Mouse (Mus musculus) forebrain, embryonic 10.5 days (tissue): ENCODE results near the gene Lix1l. TPM values are rescaled to one million over a fixed set of nuclear protein-coding genes. Genes with fewer than 3 reads are reported as not detected.
"Not testable (repeated sequence)": the region's sequence is repeated elsewhere in the genome, so short reads cannot be mapped to it uniquely, and the experiment has no call there.

Source experiments
- DNase-seq: peaks from one replicate; pipeline ENCODE4 v3.0.0-alpha.2; 2017; ENCODE audit warnings: low spot score; ENCODE audit errors: extremely low spot score
- H3K27ac ChIP-seq: fragments of 300-500 bp; sonication (generic); 2 replicates; pipeline ENCODE4 v1.5.1; 2016; ENCODE audit warnings: mild to moderate bottlenecking
- H3K27me3 ChIP-seq: fragments of 300-500 bp; sonication (generic); 2 replicates; pipeline ENCODE4 v1.6.1; 2016; ENCODE audit warnings: mild to moderate bottlenecking; ENCODE audit not compliant: poor library complexity, severe bottlenecking
- H3K36me3 ChIP-seq: fragments of 300-500 bp; sonication (generic); replicated peaks from 2 replicates; pipeline ENCODE4 v1.6.1; 2016; ENCODE audit warnings: mild to moderate bottlenecking, moderate library complexity
- H3K4me1 ChIP-seq: fragments of 300-500 bp; sonication (generic); 2 replicates; pipeline ENCODE4 v1.6.1; 2016
- H3K4me3 ChIP-seq: fragments of 300-500 bp; sonication (generic); 2 replicates; pipeline ENCODE4 v1.5.1; 2016; ENCODE audit warnings: mild to moderate bottlenecking, moderate library complexity
- H3K9me3 ChIP-seq: fragments of 300-500 bp; sonication (generic); 2 replicates; pipeline ENCODE4 v1.6.1; 2016; ENCODE audit warnings: mild to moderate bottlenecking, moderate library complexity
- WGBS: fragments of 180-500 bp; shearing (Covaris S2); methylation state at CpG from one replicate; pipeline ENCODE4 v1.1.7; 2016; 5-methylcytosine and 5-hydroxymethylcytosine counted together
- polyA plus RNA-seq: library from polyadenylated mRNA; unstranded; fragments of >200 nt; fragmentation: Nextera tagmentation; extraction: Ambion mirVana; gene quantifications from 2 replicates; pipeline ENCODE4 v1.2.1, GENCODE M21; 2016

Lix1l gene
- polyA plus RNA-seq, 1 experiment from 2014 or later = 3.2 TPM

DNA sequence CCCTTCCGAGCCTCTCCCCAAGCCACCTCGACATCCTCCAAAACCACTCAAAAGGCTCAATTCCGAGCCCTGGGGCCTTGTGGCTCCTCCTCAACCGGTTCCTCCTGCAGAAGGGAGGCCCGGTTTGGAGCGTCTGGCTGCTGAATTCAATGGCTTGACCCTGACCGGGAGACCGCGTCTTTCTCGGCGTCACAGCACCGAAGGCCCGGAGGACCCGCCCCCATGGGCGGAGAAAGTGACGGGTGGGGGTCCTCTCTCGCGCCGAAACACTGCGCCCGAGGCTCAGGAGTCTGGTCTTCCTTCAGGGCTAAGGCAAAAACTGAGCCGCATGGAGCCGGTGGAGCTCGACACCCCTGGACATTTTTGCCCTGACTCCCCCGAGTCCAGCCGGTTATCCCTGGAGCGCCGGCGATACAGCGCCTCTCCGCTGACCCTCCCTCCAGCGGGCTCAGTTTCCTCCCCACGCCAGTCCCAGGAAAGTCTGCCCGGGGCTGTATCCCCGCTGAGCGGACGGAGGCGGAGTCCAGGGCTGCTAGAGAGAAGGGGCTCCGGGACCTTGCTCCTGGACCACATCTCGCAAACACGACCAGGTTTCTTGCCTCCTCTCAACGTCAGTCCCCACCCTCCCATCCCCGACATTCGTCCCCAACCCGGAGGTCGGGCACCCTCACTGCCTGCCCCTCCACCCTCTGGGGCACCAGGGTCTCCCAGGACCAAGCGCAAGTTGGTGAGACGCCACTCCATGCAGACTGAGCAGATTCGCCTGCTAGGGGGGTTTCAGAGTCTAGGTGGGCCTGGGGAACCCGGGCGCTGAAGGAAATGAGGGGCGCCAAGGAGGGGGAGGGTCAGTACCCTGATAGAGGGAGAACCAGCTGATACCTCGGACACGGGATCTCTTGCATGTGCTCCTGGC is 2.5 kb upstream of the Lix1l start:
- H3K27me3 ChIP-seq = peaks cover 48% of the 10 kb centered on the region

DNA sequence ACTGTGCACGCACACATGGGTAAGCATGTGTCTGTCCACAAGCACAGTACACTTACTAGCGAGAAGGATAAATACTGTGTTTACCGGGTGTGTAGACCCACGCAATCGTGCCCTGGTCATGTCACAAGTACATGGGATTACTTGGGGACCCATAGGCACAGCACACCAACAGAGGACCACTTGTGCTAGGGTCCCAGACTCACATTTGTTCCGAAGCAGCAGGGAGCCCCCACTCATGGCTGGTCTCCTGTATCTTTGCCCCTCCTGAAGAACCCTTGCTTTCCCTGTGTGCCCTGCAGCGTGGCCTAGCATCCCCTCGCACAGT is 1.9 kb upstream of the Lix1l start:
- Histone ChIP-seq H3K27me3 (peaks cover 48% of the 10 kb centered on the region), H3K9me3 (no peaks in the 10 kb centered on the region), H3K36me3 (peaks cover 8% of the 10 kb centered on the region), H3K4me3 (peak overlapping the region; percentile 61), H3K27ac (peak overlapping the region; percentile 84; the same call in 1 of the 2 replicates), H3K4me1 (peaks cover 92% of the 10 kb centered on the region)
- 37% methylated on average over 8 of the region's 8 CpGs for WGBS
- no peak for DNase-seq

More for the DNA sequence above, 2.5 kb upstream of the Lix1l start:
- WGBS = 1% methylated on average over 54 of the region's 54 CpGs
- H3K4me3 ChIP-seq = peak overlapping the region; percentile 61
- H3K4me1 ChIP-seq = peaks cover 87% of the 10 kb centered on the region
- no peaks in the 10 kb centered on the region for H3K9me3 ChIP-seq
- DNase-seq = peak; percentile 78
- H3K36me3 ChIP-seq = peaks cover 3% of the 10 kb centered on the region; the same call in 1 of the 2 replicates
- peak overlapping the region; percentile 84 for H3K27ac ChIP-seq

DNA sequence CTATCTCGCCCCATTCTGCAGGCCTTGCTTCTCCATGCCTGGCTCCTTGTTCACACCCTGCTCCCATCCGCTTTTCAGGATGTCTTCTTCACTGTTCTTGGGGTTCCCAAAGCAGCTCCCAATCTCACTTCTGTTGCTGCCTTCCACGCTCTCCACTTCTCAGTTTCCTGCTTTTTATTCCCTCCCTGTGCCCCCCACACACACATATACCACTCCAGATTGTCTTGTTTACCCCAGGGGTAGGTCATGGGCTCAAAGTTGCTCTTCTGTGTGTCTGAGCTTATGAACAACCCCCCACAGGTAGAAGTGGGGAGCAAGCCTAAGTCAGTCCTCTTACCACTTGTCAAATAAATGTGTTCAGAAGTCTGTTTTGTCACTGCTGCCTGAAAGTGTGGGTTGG is 1.5 kb upstream of the Lix1l start:
- no peak for DNase-seq
- peaks cover 12% of the 10 kb centered on the region for H3K36me3 ChIP-seq
- H3K27ac ChIP-seq = 0 out of 2 replicates have a peak overlapping the region, but pooled peaks have one; percentile 84
- H3K4me3 ChIP-seq = peak overlapping the region; percentile 61; the same call in 1 of the 2 replicates
- peaks cover 92% of the 10 kb centered on the region for H3K4me1 ChIP-seq
- H3K27me3 ChIP-seq = peaks cover 48% of the 10 kb centered on the region
- H3K9me3 ChIP-seq = no peaks in the 10 kb centered on the region
- WGBS = 67% methylated on average over 3 of the region's 3 CpGs

DNA sequence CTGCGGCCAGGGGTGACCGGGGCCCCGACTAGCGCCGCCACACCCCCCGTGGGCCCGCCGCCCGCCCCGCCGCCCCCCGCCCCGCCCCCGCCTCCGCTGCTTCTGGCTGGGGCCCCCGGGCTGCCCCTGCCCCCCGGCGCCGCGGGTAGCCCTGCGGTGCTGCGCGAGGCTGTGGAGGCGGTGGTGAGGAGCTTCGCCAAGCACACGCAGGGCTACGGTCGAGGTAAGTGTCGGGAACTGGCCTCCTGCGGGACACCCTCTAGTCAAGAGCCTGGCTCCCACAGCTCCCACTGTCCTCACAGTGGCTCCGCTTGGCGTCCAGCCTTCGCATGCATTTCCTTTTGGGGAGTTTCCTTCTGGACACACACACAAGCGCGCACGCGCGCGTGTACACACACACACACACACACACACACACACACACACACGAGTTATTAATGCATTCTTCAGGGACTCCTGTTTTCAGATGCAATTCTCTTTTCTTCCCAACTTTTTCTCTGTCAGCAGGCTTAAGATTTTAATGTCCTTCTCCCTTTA is 370 bp downstream of the Lix1l start:
- H3K36me3 ChIP-seq = peaks cover 23% of the 10 kb centered on the region
- H3K4me3 ChIP-seq = peak overlapping the region; percentile 93
- H3K27ac ChIP-seq = peak overlapping the region; percentile 96
- under 1% methylated on average over 38 of the region's 40 CpGs for WGBS
- peaks cover 30% of the 10 kb centered on the region for H3K27me3 ChIP-seq
- H3K4me1 ChIP-seq = peaks cover 81% of the 10 kb centered on the region
- H3K9me3 ChIP-seq = no peaks in the 10 kb centered on the region
- DNase-seq = peak; percentile 73

DNA sequence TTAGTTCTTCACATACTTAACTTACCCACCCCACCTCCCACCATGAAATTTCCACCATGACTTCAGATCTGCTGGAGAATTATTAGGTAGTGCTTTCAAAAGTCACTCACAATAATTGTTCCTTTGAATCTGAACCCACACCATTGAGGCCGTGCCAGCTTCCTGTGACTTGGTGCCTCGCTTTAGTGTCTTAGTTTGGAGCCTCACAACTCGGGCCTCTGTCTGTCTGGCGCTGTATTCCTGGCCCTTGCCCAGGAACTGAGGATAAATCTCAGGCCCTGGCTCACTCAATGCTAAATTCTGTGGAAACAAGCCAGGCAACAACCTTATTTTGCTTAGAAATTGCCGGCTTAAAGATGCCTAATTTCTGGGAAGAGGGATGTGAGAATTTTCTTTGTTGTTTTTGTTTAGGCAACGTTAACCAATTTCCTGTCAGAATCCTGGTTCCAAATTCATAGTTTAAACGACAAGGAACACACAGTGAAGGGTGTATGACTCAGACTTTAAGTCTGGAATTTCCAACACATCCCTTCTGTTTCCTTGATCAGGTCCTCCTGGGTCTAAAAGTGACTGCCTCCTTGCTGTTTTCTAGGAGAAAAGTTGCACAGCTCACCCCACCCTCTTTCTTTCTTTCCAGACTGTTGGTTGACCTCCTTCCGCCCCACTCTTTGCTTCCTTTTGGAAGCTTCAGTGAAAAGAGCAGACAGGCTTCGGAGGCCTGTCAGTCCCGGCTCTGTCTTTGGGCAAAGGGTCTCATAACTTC is 1.2 kb downstream of the Lix1l start:
- peaks cover 73% of the 10 kb centered on the region for H3K4me1 ChIP-seq
- DNase-seq = no peak
- WGBS = 33% methylated on average over 10 of the region's 10 CpGs
- H3K27me3 ChIP-seq = peaks cover 22% of the 10 kb centered on the region
- H3K9me3 ChIP-seq = no peaks in the 10 kb centered on the region
- H3K4me3 ChIP-seq = peak overlapping the region; percentile 93
- H3K27ac ChIP-seq = peak overlapping the region; percentile 96
- peaks cover 26% of the 10 kb centered on the region for H3K36me3 ChIP-seq

DNA sequence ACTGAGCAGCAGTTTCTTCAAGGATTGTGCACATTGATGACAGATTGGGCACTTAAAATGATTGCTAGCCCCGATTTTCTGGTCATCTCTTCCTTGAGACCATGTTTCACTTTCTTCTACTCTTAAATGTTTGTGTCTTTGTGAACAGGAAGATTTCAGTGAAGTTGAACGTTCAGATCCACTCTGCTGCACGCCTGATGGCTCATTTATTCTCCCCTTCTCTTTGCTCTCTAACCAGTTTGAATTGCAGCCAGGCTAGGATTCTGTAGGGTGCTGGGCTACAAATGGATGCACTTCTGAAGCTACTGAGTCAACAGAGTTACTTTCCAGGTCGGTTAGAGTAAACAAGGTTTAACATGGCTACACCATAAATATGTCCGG is 1.7 kb downstream of the Lix1l start:
- Histone ChIP-seq H3K4me1 (peaks cover 67% of the 10 kb centered on the region), H3K9me3 (no peaks in the 10 kb centered on the region), H3K27ac (peak overlapping the region; percentile 96), H3K4me3 (peak overlapping the region; percentile 93), H3K27me3 (peaks cover 19% of the 10 kb centered on the region), H3K36me3 (peaks cover 28% of the 10 kb centered on the region)
- WGBS = 58% methylated on average over 5 of the region's 5 CpGs
- no peak for DNase-seq

DNA sequence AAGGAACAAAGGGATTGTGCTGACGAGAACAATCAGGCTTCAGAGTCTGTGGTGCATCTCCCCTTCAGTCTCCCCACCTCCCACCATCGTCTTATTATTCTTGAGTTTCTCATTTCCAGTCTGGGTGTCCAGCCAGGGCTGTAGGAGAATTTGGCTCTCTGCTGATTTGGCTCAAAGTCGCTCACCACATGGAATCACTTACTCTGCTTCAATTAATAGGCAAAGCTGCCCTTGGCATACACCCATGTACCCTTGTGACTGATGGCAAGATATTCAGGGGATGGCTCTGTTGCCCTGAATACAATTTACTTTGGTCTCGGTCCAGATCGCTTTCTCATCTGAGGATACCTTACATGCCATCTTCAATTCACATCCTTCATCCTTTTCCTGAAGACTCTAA is 2.4 kb downstream of the Lix1l start:
- 60% methylated on average over 5 of the region's 5 CpGs for WGBS

DNA sequence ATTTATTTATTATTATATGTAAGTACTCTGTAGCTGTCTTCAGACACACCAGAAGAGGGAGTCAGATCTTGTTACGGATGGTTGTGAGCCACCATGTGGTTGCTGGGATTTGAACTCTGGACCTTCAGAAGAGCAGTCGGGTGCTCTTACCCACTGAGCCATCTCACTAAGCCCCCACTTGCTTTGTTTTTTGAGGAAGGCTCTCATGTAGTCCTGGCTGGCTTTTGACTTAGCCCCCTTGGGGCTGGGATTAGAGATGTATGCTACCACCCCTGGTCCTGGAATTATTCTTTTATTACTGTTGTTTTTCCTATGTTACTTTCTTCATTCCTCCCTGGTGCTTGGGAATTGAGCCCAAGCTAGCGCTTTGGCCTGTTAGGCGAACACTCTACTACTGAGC is 5.1 kb downstream of the Lix1l start:
- H3K27me3 ChIP-seq, DNase-seq, H3K27ac ChIP-seq, H3K4me3 ChIP-seq, H3K9me3 ChIP-seq: not testable (repeated sequence)
- H3K36me3 ChIP-seq = peaks cover 39% of the 10 kb centered on the region
- H3K4me1 ChIP-seq = peaks cover 34% of the 10 kb centered on the region
- 88% methylated on average over 4 of the region's 4 CpGs for WGBS

More for the DNA sequence above, 2.4 kb downstream of the Lix1l start:
- Histone ChIP-seq H3K4me3 (peak overlapping the region; percentile 93; the same call in 1 of the 2 replicates), H3K36me3 (peaks cover 33% of the 10 kb centered on the region), H3K9me3 (no peaks in the 10 kb centered on the region), H3K27ac (peak overlapping the region; percentile 96; the same call in 1 of the 2 replicates), H3K4me1 (peaks cover 61% of the 10 kb centered on the region), H3K27me3 (peaks cover 18% of the 10 kb centered on the region)
- DNase-seq = no peak

DNA sequence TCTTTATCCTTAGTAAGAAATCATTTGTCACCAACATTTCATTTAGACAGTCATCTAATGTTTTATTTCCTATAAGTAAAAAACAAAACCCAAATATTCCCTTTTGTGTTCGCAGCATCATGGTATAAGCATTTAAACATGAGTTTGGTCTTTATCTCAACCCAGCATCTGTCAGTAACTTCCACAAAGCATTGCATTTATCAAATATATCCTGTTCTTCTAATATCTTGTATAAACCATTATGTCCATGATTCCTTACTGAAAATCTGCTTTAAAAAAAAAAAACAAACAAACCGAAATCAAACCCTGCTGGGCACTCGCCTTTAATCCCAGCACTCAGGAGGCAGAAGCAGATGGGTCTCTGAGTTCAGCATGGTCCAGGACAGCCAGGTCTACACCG is 5.7 kb downstream of the Lix1l start:
- WGBS = 89% methylated on average over 4 of the region's 4 CpGs
- H3K4me1 ChIP-seq = peaks cover 29% of the 10 kb centered on the region

DNA sequence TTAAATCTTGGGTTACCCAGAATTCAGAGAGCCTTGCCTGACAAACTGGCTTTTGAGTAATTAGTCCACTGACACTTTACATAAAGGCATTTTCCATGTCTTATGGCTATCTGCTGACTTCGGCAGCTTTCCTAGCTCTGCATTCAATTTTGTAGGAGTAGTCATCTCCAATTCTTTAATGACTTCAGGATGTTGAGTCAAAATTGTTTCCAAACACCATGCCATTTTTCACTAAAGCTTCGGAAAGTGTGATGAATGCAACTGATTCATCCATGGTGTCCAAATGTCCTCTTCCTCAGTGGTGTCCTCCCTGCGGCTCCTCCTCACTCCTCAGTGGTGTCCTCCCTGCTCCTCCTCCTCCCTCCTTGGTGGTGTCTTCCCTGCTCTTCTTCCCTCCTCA is 17.0 kb downstream of the Lix1l start:
- DNase-seq = no peak
- 90% methylated on average over 3 of the region's 3 CpGs for WGBS
- Histone ChIP-seq H3K27me3 (no peaks in the 10 kb centered on the region), H3K4me1 (no peaks in the 10 kb centered on the region), H3K9me3 (no peaks in the 10 kb centered on the region), H3K4me3 (no peak overlapping the region), H3K36me3 (peaks cover 80% of the 10 kb centered on the region), H3K27ac (no peak overlapping the region)

More for the DNA sequence above, 5.7 kb downstream of the Lix1l start:
- DNase-seq = no peak
- H3K4me3 ChIP-seq = no peak overlapping the region
- H3K27me3 ChIP-seq = no peaks in the 10 kb centered on the region
- no peaks in the 10 kb centered on the region for H3K9me3 ChIP-seq
- H3K27ac ChIP-seq = no peak overlapping the region
- peaks cover 39% of the 10 kb centered on the region for H3K36me3 ChIP-seq

DNA sequence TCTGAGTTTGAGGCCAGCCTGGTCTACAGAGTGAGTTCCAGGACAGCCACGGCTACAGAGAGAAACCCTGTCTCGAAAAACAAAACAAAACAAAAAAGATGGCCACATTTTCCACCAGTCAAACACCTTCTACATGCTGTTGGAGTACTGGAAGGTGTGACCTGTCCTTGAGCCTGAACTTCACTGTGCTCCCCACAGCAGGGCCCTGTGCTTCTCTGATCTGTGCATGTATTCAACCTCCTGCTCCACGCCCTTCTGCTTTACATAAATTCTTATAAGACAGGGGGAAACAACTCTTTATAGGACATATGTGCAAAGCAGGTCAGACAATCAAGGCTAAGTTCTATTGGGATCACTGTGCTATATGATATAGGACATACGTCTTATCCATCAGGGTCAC is 22.3 kb downstream of the Lix1l start:
- WGBS = 90% methylated on average over 4 of the region's 4 CpGs
- peaks cover 81% of the 10 kb centered on the region for H3K36me3 ChIP-seq

DNA sequence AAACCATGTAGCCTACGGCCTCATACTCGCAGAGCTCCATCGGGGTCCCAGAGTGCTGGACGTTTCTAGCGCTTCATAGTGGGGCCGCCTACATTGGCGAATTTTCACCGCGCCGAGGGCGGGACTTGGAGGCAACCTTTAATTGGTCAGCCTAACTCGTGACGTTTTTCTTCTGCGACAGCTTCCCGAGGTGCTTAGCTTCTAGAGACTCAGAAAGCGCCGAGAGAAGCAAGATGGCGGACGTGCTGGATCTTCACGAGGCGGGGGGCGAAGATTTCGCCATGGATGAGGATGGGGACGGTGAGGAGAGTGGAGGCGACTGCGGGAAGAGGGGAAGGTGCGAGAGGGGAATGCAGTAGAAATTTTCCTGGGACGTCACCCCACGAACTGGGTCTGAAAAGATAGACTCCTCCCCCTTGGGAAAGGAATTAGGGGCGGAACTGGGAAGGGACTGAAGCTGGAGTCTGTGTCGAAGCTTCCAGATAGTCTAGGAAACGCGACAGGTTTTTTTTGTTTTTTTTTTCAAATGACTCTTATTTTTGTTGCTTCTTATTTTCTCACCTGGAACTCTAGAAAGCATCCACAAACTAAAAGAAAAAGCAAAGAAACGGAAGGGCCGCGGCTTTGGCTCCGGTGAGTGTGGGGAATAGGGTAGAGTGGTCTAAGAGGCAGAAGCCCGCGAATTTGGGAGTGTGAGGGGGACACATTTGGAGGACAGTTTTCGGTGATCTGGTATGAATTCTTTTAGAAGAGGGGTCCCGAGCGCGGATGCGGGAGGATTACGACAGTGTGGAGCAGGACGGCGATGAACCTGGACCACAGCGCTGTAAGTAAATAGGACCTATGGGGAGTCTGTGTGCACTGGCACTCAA is 29.0 kb downstream of the Lix1l start, which contains the start of gene Rbm8a:
Gene Rbm8a (plus strand): TSS at position 205 of the 872 bp plus-strand sequence.
- H3K36me3 ChIP-seq = peaks cover 58% of the 10 kb centered on the region
- H3K27ac ChIP-seq = peak within 1 kb of the TSS; percentile 95
- H3K9me3 ChIP-seq = no peaks in the 10 kb centered on the region
- H3K4me1 ChIP-seq = peaks cover 26% of the 10 kb centered on the region
- H3K27me3 ChIP-seq = no peaks in the 10 kb centered on the region
- H3K4me3 ChIP-seq = peak within 1 kb of the TSS; percentile 77
- WGBS = under 1% methylated on average over 48 of the region's 48 CpGs
- DNase-seq = peak; percentile 97

More for the DNA sequence above, 22.3 kb downstream of the Lix1l start:
- Histone ChIP-seq H3K4me1 (no peaks in the 10 kb centered on the region), H3K27me3 (no peaks in the 10 kb centered on the region), H3K9me3 (no peaks in the 10 kb centered on the region), H3K27ac (no peak overlapping the region), H3K4me3 (no peak overlapping the region)
- DNase-seq = no peak
